Mouse (Mus musculus): ENCODE measurements at regions not wholly inside any gene's neighbourhood (a gene's known extent, or its start where the extent isn't known, plus 50 kb on each side); places are given as distances from the start of the nearest gene placed in this dataset.

- Histone ChIP-seq H3K9ac (no peak overlapping the region), H3K4me1 (peaks cover 23% of the 10 kb centered on the region), H3K27me3 (no peaks in the 10 kb centered on the region), H3K27ac (no peak overlapping the region), H3K4me2 (no peak overlapping the region), H3K36me3 (no peaks in the 10 kb centered on the region), H3K9me3 (replicated peaks) (no peaks in the 10 kb centered on the region), H3K4me3 (replicated peaks) (no peak overlapping the region)
- ATAC-seq (replicated peaks; ENCODE audit: low FRiP score) = peak; percentile 46; the same call in 1 of the 2 replicates
- 29% methylated on average over 2 of the region's 2 CpGs for WGBS
These were observed 58.6 kb upstream of the Cldn5 start for GRCm38 (mm10) chr16:18718040-18718439.

- Histone ChIP-seq H3K9me3 (replicated peaks) (no peaks in the 10 kb centered on the region), H3K9ac (no peak overlapping the region), H3K27me3 (no peaks in the 10 kb centered on the region), H3K36me3 (no peaks in the 10 kb centered on the region), H3K4me3 (replicated peaks) (no peak overlapping the region), H3K4me1 (peaks cover 23% of the 10 kb centered on the region), H3K4me2 (no peak overlapping the region), H3K27ac (0 out of 2 replicates have a peak overlapping the region, but pooled peaks have one; percentile 19)
- no peak for ATAC-seq (replicated peaks; ENCODE audit: low FRiP score)
- WGBS = 44% methylated on average over 13 of the region's 13 CpGs
These were observed 56.0 kb upstream of the Cldn5 start for GRCm38 (mm10) chr16:18720433-18721233.

- WGBS = 79% methylated on average over 3 of the region's 3 CpGs
- no peak overlapping the region for H3K4me3 ChIP-seq (replicated peaks)
- no peak overlapping the region for H3K9ac ChIP-seq
- H3K4me1 ChIP-seq = peaks cover 9% of the 10 kb centered on the region; the same call in 1 of the 2 replicates
- no peak overlapping the region for H3K4me2 ChIP-seq
- H3K9me3 ChIP-seq (replicated peaks) = no peaks in the 10 kb centered on the region
- no peak overlapping the region for H3K27ac ChIP-seq
- H3K36me3 ChIP-seq = no peaks in the 10 kb centered on the region
- no peaks in the 10 kb centered on the region for H3K27me3 ChIP-seq
- ATAC-seq (replicated peaks; ENCODE audit: low FRiP score) = no peak
These were observed 53.3 kb upstream of the Cldn5 start for GRCm38 (mm10) chr16:18723186-18723843.

GRCm38 (mm10) chr16:18723874-18724273 lies 52.8 kb upstream of the Cldn5 start:
- Histone ChIP-seq H3K4me1 (peaks cover 8% of the 10 kb centered on the region; the same call in 1 of the 2 replicates), H3K27ac (no peak overlapping the region), H3K4me2 (no peak overlapping the region), H3K4me3 (replicated peaks) (no peak overlapping the region), H3K36me3 (no peaks in the 10 kb centered on the region), H3K9ac (no peak overlapping the region), H3K9me3 (replicated peaks) (no peaks in the 10 kb centered on the region), H3K27me3 (no peaks in the 10 kb centered on the region)
- ATAC-seq (replicated peaks; ENCODE audit: low FRiP score) = no peak
- WGBS = 38% methylated on average over 3 of the region's 3 CpGs

- H3K4me3 ChIP-seq (replicated peaks) = no peak overlapping the region
- H3K9me3 ChIP-seq (replicated peaks) = no peaks in the 10 kb centered on the region
- H3K4me1 ChIP-seq = peaks cover 8% of the 10 kb centered on the region; the same call in 1 of the 2 replicates
- H3K27ac ChIP-seq = no peak overlapping the region
- H3K27me3 ChIP-seq = no peaks in the 10 kb centered on the region
- WGBS = 28% methylated on average over 6 of the region's 6 CpGs
- H3K9ac ChIP-seq = no peak overlapping the region
- no peaks in the 10 kb centered on the region for H3K36me3 ChIP-seq
- no peak overlapping the region for H3K4me2 ChIP-seq
- no peak for ATAC-seq (replicated peaks; ENCODE audit: low FRiP score)
These were observed 51.9 kb upstream of the Cldn5 start for GRCm38 (mm10) chr16:18724706-18725105.
